Mouse (Mus musculus): ENCODE results near the gene Nkrf.

Nkrf gene

DNA sequence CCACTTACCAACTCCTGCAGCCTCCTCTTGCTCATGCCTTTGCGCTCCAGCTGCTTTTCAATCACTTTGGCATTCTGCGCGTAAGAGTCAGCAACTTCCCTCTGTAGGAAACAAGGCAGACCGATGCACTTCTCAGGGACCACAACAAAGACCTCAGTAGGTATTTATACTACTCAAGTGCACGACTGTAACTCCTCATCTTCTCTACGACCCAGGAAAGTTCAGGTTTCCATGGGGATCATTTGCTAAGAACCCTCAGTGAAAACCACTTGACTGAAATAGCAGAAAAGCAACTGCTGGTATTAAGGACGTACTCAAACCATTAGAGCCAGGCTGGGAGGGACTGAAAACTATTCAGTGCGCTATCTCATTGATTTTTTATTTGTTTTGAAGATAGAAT is 50.1 kb downstream of the Nkrf start:
- no peak for DNase-seq (ENCODE audit: low spot score)

DNA sequence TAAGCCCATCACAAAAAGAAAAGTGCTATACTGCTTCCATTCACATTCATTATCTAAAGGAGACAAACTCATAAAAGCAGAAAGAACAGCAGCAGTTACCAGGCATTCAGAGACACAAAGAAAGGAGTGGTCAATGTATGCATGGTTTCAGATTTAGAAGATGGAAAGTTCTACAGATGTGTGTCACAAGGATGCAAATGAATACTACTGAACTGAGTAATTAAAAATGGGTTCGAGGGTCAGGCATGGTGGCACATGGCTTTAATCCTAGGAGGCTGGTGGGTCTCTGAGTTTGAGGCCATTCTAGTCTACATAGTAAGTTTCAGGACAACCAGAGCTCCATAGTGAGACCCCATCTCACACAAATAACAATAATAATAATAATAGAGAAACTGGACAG is 55.5 kb downstream of the Nkrf start:
- no peak for DNase-seq (ENCODE audit: low spot score)

GRCm38 (mm10) chrX:36843346-36843990 is 59.2 kb downstream of the Nkrf start:
- DNase-seq (ENCODE audit: low spot score): no peak

- no peak for DNase-seq (ENCODE audit: low spot score)
These were observed 61.0 kb downstream of the Nkrf start for GRCm38 (mm10) chrX:36841698-36842097.

- DNase-seq (ENCODE audit: low spot score): no peak
These were observed 63.3 kb downstream of the Nkrf start for GRCm38 (mm10) chrX:36839391-36839790.

All from ovary, postnatal 36 days (tissue).